Mouse (Mus musculus) intestine, embryonic 14.5 days (tissue): ENCODE data around the gene Tnp1. TPM values are rescaled to one million over a fixed set of nuclear protein-coding genes. Genes with fewer than 3 reads are reported as not detected.

Experiments
- ATAC-seq: fragments of 200-750 bp; cut with Nextera tagmentation; replicated peaks from 2 replicates; pipeline ENCODE4 v1.8.0; 2017; ENCODE audit warnings: low read depth, moderate number of reproducible peaks, moderate TSS enrichment, moderate library complexity; ENCODE audit not compliant: low FRiP score, low TSS enrichment
- DNase-seq: peaks from one replicate; pipeline ENCODE4 v3.0.0-alpha.2; 2018; ENCODE audit warnings: low spot score
- H3K27ac ChIP-seq: fragments of 300-500 bp; sonication (generic); 2 replicates; pipeline ENCODE4 v1.5.1; 2014; ENCODE audit warnings: low read depth, mild to moderate bottlenecking, control low read depth
- H3K27me3 ChIP-seq: fragments of 300-500 bp; sonication (generic); replicated peaks from 2 replicates; pipeline ENCODE4 v1.6.1; 2014; ENCODE audit warnings: low read length, control low read depth; ENCODE audit not compliant: control insufficient read depth, insufficient read depth
- H3K36me3 ChIP-seq: fragments of 300-500 bp; sonication (generic); 2 replicates; pipeline ENCODE4 v1.6.1; 2014; ENCODE audit warnings: low read length, control low read depth; ENCODE audit not compliant: control insufficient read depth, insufficient read depth
- H3K4me1 ChIP-seq: fragments of 300-500 bp; sonication (generic); replicated peaks from 2 replicates; pipeline ENCODE4 v1.6.1; 2014; ENCODE audit warnings: low read length, control low read depth, mixed read lengths; ENCODE audit not compliant: control insufficient read depth, insufficient read depth
- H3K4me2 ChIP-seq: fragments of 300-500 bp; sonication (generic); 2 replicates; pipeline ENCODE4 v1.6.1; 2014; ENCODE audit warnings: low read length
- H3K4me3 ChIP-seq: fragments of 300-500 bp; sonication (generic); 2 replicates; pipeline ENCODE4 v1.5.1; 2014; ENCODE audit warnings: low read depth, low read length, control low read depth, mixed read lengths
- H3K9ac ChIP-seq: fragments of 300-500 bp; sonication (generic); 2 replicates; pipeline ENCODE4 v1.6.1; 2014; ENCODE audit warnings: mild to moderate bottlenecking, low read length
- H3K9me3 ChIP-seq: fragments of 300-500 bp; sonication (generic); 2 replicates; pipeline ENCODE4 v1.6.1; 2016; ENCODE audit warnings: low read length, control low read depth; ENCODE audit not compliant: control insufficient read depth
- WGBS: fragments of 180-500 bp; shearing (Covaris S2); extraction: QIAGEN DNeasy Blood & Tissue Kit; methylation state at CpG from one replicate; pipeline ENCODE4 v1.1.7; 2014; 5-methylcytosine and 5-hydroxymethylcytosine counted together
- polyA plus RNA-seq: library from polyadenylated mRNA; unstranded; fragments of >200 nt; fragmentation: Nextera tagmentation; extraction: Ambion mirVana; gene quantifications from 2 replicates; pipeline ENCODE4 v1.2.1, GENCODE M21; 2014

Gene Tnp1
- not detected in 2 replicates for polyA plus RNA-seq

GRCm38 (mm10) chr1:73015731-73016130 is at the start of gene Tnp1:
Tnp1 (minus strand) TSS chr1:73015909.
- Histone ChIP-seq H3K4me3 (no peak within 1 kb of the TSS), H3K9me3 (no peaks in the 10 kb centered on the region), H3K36me3 (no peaks in the 10 kb centered on the region), H3K4me2 (no peak within 1 kb of the TSS), H3K9ac (no peak within 1 kb of the TSS), H3K4me1 (no peaks in the 10 kb centered on the region), H3K27me3 (no peaks in the 10 kb centered on the region), H3K27ac (no peak within 1 kb of the TSS)
- DNase-seq (no peak), ATAC-seq (no peak)
- 94% methylated on average over 12 of the region's 12 CpGs for WGBS

DNA sequence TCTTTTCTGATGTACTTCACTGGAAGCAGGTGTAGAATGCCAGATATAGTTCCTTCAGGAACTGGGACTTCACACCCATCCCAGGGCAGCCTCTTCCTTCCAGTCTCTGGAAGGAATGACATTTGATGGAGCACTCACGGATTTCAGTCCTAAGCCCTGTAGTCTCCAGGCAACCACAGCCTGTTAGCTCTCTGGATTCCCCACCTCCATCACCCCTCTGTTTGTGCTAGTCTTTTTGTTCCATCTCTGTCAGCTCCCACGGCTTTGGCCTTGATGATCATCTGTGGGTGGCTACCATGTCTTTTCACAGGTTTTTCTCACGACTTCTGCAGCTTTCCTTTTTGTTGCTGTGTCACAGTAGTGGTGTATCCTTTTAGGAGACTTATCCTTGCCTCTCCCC is 48.6 kb upstream of the Tnp1 start:
- no peak overlapping the region for H3K27ac ChIP-seq
- no peak overlapping the region for H3K9ac ChIP-seq
- DNase-seq (no peak), ATAC-seq (no peak)
- no peaks in the 10 kb centered on the region for H3K27me3 ChIP-seq
- WGBS = 59% methylated on average over 3 of the region's 3 CpGs
- H3K36me3 ChIP-seq = no peaks in the 10 kb centered on the region
- H3K4me3 ChIP-seq = no peak overlapping the region
- H3K4me1 ChIP-seq = no peaks in the 10 kb centered on the region
- no peaks in the 10 kb centered on the region for H3K9me3 ChIP-seq
- no peak overlapping the region for H3K4me2 ChIP-seq

GRCm38 (mm10) chr1:73061491-73062233 is 46.0 kb upstream of the Tnp1 start:
- 62% methylated on average over 7 of the region's 7 CpGs for WGBS
- no peak for ATAC-seq

DNA sequence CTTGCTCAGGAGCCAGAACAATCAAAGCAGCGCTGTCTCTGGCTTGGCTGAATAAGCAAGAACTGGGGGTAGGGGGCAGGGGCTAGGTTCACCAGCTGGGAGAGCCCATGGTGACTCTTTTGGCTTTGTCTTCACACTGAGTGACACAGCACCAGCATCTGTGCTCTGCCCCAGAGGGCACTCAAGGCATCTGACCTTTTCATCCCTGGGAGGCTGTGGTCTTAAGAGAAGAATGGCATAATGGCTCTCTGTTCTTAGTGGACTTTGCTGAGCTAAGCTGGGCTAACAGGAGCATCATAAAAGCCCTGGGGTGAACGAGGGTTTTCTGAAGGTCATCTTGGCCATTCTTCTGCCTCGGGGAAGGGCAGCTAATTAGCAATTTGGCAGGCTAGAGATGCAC is 44.6 kb upstream of the Tnp1 start:
- ATAC-seq (no peak), DNase-seq (no peak)
- H3K36me3 ChIP-seq = no peaks in the 10 kb centered on the region
- H3K4me1 ChIP-seq = no peaks in the 10 kb centered on the region
- no peak overlapping the region for H3K9ac ChIP-seq
- 40% methylated on average over 3 of the region's 3 CpGs for WGBS
- H3K27ac ChIP-seq = no peak overlapping the region
- no peaks in the 10 kb centered on the region for H3K27me3 ChIP-seq
- H3K4me3 ChIP-seq = no peak overlapping the region
- H3K4me2 ChIP-seq = no peak overlapping the region
- no peaks in the 10 kb centered on the region for H3K9me3 ChIP-seq

More at GRCm38 (mm10) chr1:73061491-73062233, 46.0 kb upstream of the Tnp1 start:
- no peak for DNase-seq
- Histone ChIP-seq H3K27me3 (no peaks in the 10 kb centered on the region), H3K9me3 (no peaks in the 10 kb centered on the region), H3K36me3 (no peaks in the 10 kb centered on the region), H3K4me3 (no peak overlapping the region), H3K9ac (no peak overlapping the region), H3K27ac (no peak overlapping the region), H3K4me2 (no peak overlapping the region), H3K4me1 (no peaks in the 10 kb centered on the region)

GRCm38 (mm10) chr1:73056266-73057001 is 40.7 kb upstream of the Tnp1 start:
- Histone ChIP-seq H3K27ac (no peak overlapping the region), H3K4me1 (no peaks in the 10 kb centered on the region), H3K4me3 (no peak overlapping the region), H3K9me3 (no peaks in the 10 kb centered on the region), H3K27me3 (no peaks in the 10 kb centered on the region), H3K36me3 (no peaks in the 10 kb centered on the region), H3K4me2 (no peak overlapping the region), H3K9ac (no peak overlapping the region)
- no peak for ATAC-seq
- 89% methylated on average over 3 of the region's 3 CpGs for WGBS
- DNase-seq = no peak

DNA sequence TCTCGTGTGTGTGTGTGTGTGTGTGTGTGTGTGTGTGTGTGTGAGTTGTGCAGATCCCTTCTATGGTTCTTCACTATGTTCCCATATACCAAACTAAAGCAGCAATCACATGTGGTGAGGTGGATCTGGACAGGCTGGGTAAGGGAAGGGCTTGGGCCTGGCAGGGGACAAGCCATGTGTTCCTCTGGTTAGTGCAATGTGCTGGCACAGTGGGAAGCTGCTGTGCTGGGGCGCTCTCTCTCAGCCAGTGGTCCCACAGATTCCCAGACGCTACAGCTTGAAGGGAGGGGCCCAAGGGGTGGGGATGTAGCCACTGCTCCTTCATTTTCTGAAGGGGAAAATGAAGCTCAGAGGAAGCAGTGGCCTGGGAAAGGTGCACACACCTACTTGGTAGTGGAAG is 40.1 kb upstream of the Tnp1 start:
- ATAC-seq (no peak), DNase-seq (no peak)
- no peak overlapping the region for H3K4me2 ChIP-seq
- 58% methylated on average over 3 of the region's 3 CpGs for WGBS
- no peaks in the 10 kb centered on the region for H3K36me3 ChIP-seq
- no peaks in the 10 kb centered on the region for H3K27me3 ChIP-seq
- no peak overlapping the region for H3K9ac ChIP-seq
- no peaks in the 10 kb centered on the region for H3K4me1 ChIP-seq
- H3K4me3 ChIP-seq = no peak overlapping the region
- no peak overlapping the region for H3K27ac ChIP-seq
- H3K9me3 ChIP-seq = no peaks in the 10 kb centered on the region

GRCm38 (mm10) chr1:73055206-73055605 is 39.5 kb upstream of the Tnp1 start:
- H3K27me3 ChIP-seq = no peaks in the 10 kb centered on the region
- no peaks in the 10 kb centered on the region for H3K36me3 ChIP-seq
- DNase-seq = no peak
- no peak overlapping the region for H3K4me2 ChIP-seq
- 73% methylated on average over 6 of the region's 6 CpGs for WGBS
- H3K9me3 ChIP-seq = no peaks in the 10 kb centered on the region
- no peak for ATAC-seq
- no peak overlapping the region for H3K27ac ChIP-seq
- no peak overlapping the region for H3K9ac ChIP-seq
- H3K4me3 ChIP-seq = no peak overlapping the region
- H3K4me1 ChIP-seq = no peaks in the 10 kb centered on the region; the same call in 1 of the 2 replicates

DNA sequence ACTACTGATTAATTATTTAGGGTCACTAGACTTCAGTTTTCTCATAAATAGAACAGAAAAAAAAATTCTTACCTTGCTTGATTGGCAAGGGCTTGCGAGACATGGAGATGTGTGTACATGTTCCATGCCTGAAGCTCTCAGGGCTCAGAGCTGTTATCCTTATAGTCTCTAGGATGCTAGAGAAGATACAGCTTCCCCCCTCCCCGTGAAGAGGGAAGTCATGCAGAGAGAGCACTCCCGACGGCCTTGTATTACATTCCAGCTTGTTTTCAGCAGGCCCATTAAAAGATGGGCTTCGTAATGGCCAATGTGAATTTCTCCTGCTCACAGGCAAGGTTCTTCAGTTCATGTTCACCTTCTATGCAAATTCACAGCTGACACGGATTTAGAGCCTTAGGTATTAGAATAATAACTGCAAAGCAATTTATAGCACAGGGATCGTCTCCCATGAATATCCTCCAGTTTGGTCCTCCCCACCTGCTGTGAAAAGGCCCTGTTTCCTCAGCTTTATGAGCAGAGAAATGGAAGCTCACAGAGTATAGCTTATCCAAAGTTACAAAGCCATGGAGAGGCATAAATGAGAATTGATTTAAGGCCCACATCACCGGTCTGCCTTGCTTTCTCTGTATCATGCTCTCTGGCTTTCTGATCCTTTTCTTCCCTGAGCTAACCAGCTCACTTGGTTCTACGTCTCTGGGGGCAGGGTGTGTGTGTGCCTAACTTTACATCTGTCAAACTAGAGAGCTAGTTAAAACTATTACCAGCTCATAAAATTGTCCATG is 38.0 kb upstream of the Tnp1 start:
- Histone ChIP-seq H3K27ac (no peak overlapping the region), H3K36me3 (no peaks in the 10 kb centered on the region), H3K4me3 (no peak overlapping the region), H3K9me3 (no peaks in the 10 kb centered on the region), H3K27me3 (no peaks in the 10 kb centered on the region), H3K4me1 (no peaks in the 10 kb centered on the region; the same call in 1 of the 2 replicates), H3K9ac (no peak overlapping the region), H3K4me2 (no peak overlapping the region)
- DNase-seq (no peak), ATAC-seq (no peak)
- WGBS = 53% methylated on average over 9 of the region's 9 CpGs
